Mouse (Mus musculus) spleen, adult 2 months (tissue): Measurements from ENCODE around the gene Spef2.
"Not testable (repeated sequence)": the region's sequence is repeated elsewhere in the genome, so short reads cannot be mapped to it uniquely, and the experiment has no call there.

Experiments
- CTCF ChIP-seq: fragments of 200-500 bp; IDR thresholded peaks from 2 replicates; pipeline ENCODE4 v1.5.1; 2011; ENCODE audit warnings: mild to moderate bottlenecking, inconsistent platforms; ENCODE audit not compliant: insufficient read depth, insufficient read length, insufficient replicate concordance; ENCODE audit errors: extremely low read depth
- POLR2A ChIP-seq: fragments of 200-500 bp; IDR thresholded peaks from 2 replicates; pipeline ENCODE4 v1.6.1; 2011; ENCODE audit warnings: low read depth, low read length, inconsistent platforms

DNA sequence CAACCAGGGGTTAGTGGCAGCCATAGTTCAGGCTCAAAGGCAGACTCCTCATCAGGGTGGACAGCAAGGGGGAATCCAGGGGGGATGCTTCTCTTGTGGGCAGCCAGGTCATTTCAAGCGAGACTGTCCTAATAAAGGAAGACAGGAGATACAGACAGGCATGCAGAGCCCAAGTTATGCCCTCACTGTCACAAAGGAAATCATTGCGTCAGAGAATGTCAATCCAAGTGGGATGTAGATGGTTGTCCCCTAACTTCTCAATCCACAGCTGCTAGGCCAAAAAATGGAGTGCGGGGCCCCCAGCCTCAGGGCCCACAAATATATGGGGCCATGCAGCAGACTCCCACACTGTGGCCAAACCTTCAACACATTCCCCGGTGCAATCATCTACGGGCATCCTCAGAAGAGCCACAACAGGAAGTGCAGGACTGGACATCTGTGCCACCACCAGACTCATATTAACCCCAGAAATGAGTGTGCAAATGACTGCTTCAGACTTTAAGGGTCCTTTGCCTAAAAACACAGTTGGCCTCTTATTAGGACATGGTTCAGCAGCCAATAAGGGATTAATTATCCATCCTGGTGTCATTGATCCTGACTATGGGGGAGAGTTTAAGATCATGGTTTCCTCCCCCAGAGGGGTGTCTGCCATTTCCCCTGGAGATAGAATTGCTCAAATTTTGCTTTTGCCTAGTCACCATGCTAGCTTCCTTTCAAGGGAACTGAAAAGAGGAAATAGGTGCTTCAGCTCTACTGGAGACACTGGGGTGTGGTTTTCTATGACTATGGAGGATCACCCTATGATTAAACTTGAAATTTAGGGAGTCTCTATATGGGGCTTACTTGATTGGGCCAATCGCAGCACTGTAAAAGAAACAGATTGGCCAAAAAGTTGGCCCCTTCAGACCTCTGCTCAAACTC, 25.8 kb upstream of the Spef2 start:
- TF ChIP-seq POLR2A, CTCF: not testable (repeated sequence)
